Comparison of ENCODE assay signal across 24 mouse cellular contexts in the genomic region with DNA sequence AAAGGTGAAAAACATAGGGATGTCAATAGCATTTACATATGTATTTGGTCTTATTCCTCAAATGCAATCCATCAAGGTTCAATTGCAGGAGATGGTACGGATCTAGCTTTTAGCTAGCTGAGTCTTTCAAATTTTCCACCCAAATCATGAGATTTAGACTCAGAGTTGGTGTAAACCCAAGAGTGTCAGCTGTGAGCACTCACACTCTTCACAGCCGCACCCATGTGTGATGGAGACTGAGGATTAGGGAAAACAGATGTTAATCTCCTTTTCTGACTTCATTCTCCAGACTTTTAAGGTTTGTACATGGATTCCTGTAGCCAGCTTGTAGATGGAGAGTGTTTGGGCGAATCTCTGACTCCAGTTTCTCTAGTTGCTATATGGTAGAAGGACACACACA.
DNase-seq lines count a peak whose midpoint lies in the region; ATAC-seq and TF ChIP-seq lines count a peak whose summit lies in the region.
"Had no signal": no experiment of that assay in that cellular context is flagged by ENCODE, and none has a peak within 500 bp of the region (broad histone marks: within the 10 kb centered on the region; RNA-seq: fewer than 3 reads in every experiment).

No protein-coding gene starts in this region.

- H3K4me2 ChIP-seq in forebrain, postnatal 0 days (ENCODE audit: low read depth): no peak overlapping the region
- H3K4me2 ChIP-seq in forebrain, embryonic 15.5 days (replicated peaks): no peak overlapping the region
- H3K4me2 ChIP-seq: embryonic facial prominence, embryonic 12.5 days; forebrain, embryonic 13.5 days had no signal

- H3K4me3 ChIP-seq in forebrain, postnatal 0 days (ENCODE audit: low read depth, low read length): no peak overlapping the region
- no peak overlapping the region for H3K4me3 ChIP-seq in forebrain, embryonic 15.5 days
- H3K4me3 ChIP-seq: embryonic facial prominence, embryonic 10.5 days; embryonic facial prominence, embryonic 12.5 days; forebrain, embryonic 13.5 days had no signal

- H3K9me3 ChIP-seq in forebrain, postnatal 0 days (ENCODE audit: low read length): no peaks in the 10 kb centered on the region
- no peaks in the 10 kb centered on the region for H3K9me3 ChIP-seq in forebrain, embryonic 15.5 days
- H3K9me3 ChIP-seq: embryonic facial prominence, embryonic 10.5 days; embryonic facial prominence, embryonic 12.5 days; forebrain, embryonic 13.5 days had no signal

- H3K9ac ChIP-seq in forebrain, postnatal 0 days: no peak overlapping the region
- no peak overlapping the region for H3K9ac ChIP-seq in forebrain, embryonic 15.5 days (replicated peaks)
- H3K9ac ChIP-seq: embryonic facial prominence, embryonic 12.5 days; forebrain, embryonic 13.5 days had no signal

- H3K27me3 ChIP-seq in forebrain, postnatal 0 days (ENCODE audit: insufficient read depth, low read length): no peaks in the 10 kb centered on the region
- H3K27me3 ChIP-seq in forebrain, embryonic 15.5 days: no peaks in the 10 kb centered on the region
- H3K27me3 ChIP-seq: CH12.LX; embryonic facial prominence, embryonic 12.5 days; forebrain, embryonic 13.5 days; Patski had no signal

- WGBS in forebrain, postnatal 0 days: 63% methylated on average over 3 of the region's 3 CpGs
- 75% methylated on average over 3 of the region's 3 CpGs for WGBS in forebrain, embryonic 15.5 days

- no peak for ATAC-seq in forebrain, postnatal 0 days
- no peak for ATAC-seq in forebrain, embryonic 15.5 days (replicated peaks)
- ATAC-seq: activated CD4-positive, CD25-positive, alpha-beta regulatory T cell, adult 4 months; CD4-positive, CD25-positive, alpha-beta regulatory T cell, adult 4 months; forebrain, embryonic 13.5 days; forebrain, embryonic 16.5 days; Patski had no signal

- TF ChIP-seq CTCF in forebrain, postnatal 0 days (IDR thresholded peaks at IDR 0.05; ENCODE audit: low read depth): no peak

- peak; percentile 21 for DNase-seq in forebrain, postnatal 0 days
- DNase-seq in layer of hippocampus, adult 9-10 months (ENCODE audit: low spot score): peak; percentile 7
- DNase-seq in layer of hippocampus, adult 18-20 months (ENCODE audit: low spot score in 2 of 2): no peak
- peak; percentile 53 for DNase-seq in brain, adult 2 months (ENCODE audit: low read depth, low spot score)
- DNase-seq in kidney, postnatal 10 days: no peak
- DNase-seq: adrenal gland, adult 8-10 months; adrenal gland, postnatal 14 days; adrenal gland, postnatal 36 days; B cell, adult 2 months; cerebellum, adult 11-12 months; cerebellum, adult 2 months; cerebellum, adult 9-10 months; cerebellum, postnatal 10 days; cerebellum, postnatal 25 days had no signal

- H3K4me1 ChIP-seq in forebrain, postnatal 0 days (ENCODE audit: insufficient read depth): no peaks in the 10 kb centered on the region
- no peaks in the 10 kb centered on the region for H3K4me1 ChIP-seq in forebrain, embryonic 15.5 days
- H3K4me1 ChIP-seq: embryonic facial prominence, embryonic 10.5 days; embryonic facial prominence, embryonic 12.5 days; forebrain, embryonic 13.5 days had no signal

- H3K27ac ChIP-seq in forebrain, postnatal 0 days (ENCODE audit: low read depth, low read length): no peak overlapping the region
- H3K27ac ChIP-seq in forebrain, embryonic 15.5 days (replicated peaks): no peak overlapping the region
- H3K27ac ChIP-seq: embryonic facial prominence, embryonic 10.5 days; embryonic facial prominence, embryonic 12.5 days; forebrain, embryonic 13.5 days had no signal

- H3K36me3 ChIP-seq in forebrain, postnatal 0 days (ENCODE audit: insufficient read depth): no peaks in the 10 kb centered on the region
- no peaks in the 10 kb centered on the region for H3K36me3 ChIP-seq in forebrain, embryonic 15.5 days
- H3K36me3 ChIP-seq: embryonic facial prominence, embryonic 10.5 days; embryonic facial prominence, embryonic 12.5 days; G1E had no signal

Comparison
In these comparisons a context has a peak if more than half of its experiments do, and no peak if none do; other contexts are left out.
1. DNase-seq: peak in forebrain, postnatal 0 days (single experiment), layer of hippocampus, adult 9-10 months (single experiment) and brain, adult 2 months (single experiment); none in layer of hippocampus, adult 18-20 months (0 of 2) and kidney, postnatal 10 days (single experiment).